Mouse (Mus musculus) telencephalon, adult 2 months (tissue): ENCODE results near the gene Scand1.
A peak's percentile ranks its signal among the peaks of the same experiment; 100 is the strongest.

Source experiments
- DNase-seq: peaks from one replicate; pipeline ENCODE4 v3.0.0-alpha.2; 2011; ENCODE audit warnings: low read depth, low spot score

Gene Scand1

DNA sequence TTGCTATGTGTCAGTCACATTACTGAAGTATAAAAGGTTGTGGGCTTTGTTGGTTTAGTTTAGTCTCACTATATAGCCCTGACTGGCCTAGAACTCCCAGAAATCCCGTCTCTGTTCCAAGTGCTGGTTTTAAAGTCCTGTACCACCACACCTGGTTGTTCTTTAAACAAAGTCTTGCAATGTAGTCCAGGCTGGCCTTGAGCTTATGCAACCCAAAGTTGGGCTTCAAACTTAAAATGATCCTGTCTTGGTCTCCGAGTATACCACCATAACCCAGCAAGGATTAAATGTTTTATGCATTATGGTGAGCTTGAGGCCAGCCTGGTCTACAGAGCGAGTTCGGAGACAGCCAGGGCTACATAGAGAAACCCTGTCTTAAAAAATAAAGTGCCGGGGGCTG is 2.6 kb downstream of the Scand1 start:
- no peak for DNase-seq

DNA sequence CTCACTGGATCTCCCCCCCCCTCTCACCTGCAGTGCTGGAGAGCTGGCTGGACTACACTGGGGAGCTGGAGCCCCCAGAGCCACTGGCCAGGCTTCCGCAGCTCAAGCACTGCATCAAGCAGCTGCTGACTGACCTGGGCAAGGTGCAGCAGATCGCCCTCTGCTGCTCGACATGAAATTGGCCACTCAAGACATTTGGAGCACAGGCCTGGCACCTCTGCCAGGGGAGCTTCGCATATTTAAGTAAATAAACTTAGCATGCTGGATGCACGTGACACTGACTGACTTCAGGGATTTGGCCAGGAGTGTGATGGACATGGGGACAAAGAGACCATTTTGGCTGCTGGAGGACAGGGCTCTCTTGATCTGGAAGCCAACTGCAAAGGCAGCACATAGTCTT is 5.2 kb downstream of the Scand1 start:
- no peak for DNase-seq

DNA sequence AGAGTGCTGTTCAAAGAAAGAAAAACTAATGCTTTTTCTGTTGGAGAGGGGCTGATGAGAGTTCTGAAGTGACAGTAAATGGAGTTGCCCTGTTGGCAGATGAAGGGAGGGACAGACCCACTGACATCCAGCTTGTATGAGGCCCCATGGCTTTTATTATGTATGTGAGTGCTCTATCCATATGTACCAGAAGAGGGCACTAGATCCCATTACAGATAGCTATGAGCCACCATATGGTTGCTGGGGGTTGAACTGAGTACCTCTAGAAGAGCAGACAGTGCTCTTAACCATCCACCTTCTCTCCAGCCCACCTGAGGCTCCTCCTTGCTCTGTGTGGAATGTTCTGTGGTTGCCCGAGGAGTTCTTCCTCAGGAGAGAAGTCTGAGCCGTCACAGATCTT is 6.7 kb downstream of the Scand1 start:
- DNase-seq, result no peak

DNA sequence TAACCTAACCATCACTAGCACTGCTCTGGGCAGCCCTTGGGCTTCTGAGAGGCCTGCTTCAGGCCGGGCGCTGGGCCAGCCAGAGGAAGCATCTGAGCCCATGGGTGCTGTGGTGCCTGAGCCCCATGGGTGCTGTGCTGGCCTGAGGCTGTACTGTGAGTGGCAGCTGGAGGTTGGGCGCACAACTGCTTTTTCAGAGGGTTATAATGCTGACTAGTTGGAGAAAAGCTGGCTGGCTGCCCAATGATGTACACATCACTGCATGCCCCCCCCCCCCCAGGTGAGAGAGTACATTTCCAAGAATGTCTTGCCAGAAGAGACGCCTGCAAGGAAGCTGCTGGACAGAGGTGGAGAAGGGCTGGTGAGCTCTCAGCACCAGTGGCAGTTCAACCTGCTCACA is 8.2 kb downstream of the Scand1 start:
- no peak for DNase-seq

DNA sequence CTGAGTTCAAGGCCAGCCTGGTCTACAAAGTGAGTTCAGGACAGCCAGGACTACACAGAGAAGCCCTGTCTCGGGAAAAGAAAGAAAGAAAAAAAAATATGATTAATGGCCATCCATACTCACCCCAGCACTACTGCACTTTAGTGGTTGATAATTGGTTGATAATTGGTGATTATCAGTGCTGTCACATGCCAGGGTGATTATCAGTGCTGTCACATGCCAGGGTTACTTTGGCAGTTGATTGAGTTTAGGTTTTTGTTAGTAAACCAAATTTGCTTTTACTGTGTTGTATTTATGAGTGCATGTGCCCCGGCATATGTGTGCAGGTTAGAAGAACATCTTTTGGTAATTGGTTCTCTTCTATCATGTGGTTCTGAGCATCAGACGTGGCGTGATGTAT is 10.4 kb downstream of the Scand1 start:
- DNase-seq, result no peak

DNA sequence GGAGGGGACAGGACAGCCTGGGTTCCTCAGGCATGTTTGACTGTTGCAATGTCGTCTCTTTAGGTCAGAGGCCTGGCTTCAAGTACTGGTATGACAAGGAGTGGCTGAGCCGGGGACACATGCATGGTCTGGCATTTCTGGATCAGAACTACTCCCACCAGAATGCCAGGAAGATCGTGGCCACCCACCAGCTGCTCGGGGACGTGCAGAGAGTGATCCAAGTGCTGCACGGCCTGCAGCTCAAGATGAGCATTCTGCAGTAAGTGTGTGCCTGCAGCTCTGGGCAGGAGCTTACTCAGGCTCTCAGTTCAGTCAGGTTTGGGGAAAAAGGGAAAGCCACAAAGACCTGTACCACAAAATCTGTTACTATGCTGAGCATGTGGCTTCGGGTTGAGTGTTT is 14.0 kb downstream of the Scand1 start:
- DNase-seq, result no peak

DNA sequence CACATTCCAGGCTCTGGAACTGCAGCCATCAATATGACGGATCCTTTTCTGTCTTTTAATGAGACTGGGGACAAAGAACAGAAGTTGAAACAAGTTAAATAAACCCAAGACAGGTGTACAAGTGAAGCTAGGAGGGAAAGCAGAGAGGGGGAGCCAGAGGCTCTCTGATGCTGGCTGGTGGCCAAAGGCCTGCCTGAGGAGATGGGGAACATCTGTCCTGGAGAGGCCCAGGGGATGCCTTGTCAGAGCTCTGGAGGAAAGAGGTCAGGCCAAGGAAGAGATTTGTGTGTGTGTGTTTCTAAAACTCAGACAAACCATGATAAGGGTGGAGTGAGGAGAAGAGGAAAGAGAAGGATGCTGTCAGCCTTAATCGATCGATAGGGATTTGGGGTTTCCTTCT is 14.9 kb downstream of the Scand1 start:
- no peak for DNase-seq

DNA sequence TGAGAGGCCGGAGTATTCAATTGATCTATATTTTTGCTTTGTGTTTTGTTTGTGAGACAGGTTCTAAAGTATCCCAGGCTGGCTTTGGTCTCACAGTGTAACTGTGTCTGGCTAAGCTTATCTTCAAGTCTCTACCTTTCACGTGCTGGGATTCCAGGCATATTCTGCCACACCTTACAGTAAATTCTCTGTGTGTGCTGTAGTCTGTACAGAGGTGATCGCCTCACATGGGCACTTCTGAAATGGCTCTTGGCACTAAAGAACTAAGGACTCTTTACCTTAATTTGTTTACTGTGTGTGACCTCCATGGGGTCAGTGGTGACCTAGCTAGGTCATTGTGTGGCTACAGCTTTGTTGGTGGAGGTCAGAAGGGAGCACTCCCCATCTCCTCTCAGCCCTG is 16.3 kb downstream of the Scand1 start:
- no peak for DNase-seq

DNA sequence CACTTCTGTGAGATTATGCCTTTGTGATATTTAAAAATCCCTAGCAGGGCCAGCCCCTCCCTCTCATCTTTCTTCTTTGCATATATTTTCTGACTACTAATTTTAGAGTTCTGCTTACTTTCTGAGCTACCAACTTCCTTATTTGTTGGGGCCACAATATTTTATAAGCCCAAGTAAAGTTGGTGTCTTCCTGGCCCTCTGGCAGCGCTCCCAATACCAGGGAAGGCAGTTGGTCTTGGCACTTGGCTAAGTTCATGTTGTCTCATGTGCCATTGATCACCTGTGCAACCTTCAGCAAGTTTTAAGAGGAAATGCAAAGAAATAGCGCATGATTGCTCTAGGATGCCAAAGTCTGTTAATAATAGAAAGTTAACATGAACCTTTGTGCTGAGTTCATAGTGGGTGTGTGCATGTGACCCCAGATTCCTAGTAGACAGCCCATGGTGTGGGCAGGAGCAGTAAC is 16.9 kb downstream of the Scand1 start:
- DNase-seq, result no peak

DNA sequence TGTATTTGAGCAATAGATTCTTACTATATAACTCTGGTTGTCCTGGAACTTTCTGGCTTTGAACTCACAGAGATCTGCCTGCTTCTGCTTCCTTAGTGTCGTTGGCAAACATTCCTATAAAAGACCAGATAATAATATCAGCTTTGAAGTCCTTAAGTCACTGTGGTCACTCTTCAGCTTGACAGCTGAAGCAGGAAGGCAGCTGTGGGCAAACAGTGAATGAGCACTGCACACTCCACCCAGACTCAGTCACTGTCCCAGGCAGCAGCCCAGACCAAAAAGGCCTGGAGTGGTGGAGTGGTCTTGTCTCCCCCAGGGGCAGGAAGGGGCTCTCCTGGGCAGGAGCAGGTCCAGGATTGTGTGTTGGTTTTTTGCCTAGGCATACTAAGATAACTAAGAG is 20.5 kb downstream of the Scand1 start:
- no peak for DNase-seq

DNA sequence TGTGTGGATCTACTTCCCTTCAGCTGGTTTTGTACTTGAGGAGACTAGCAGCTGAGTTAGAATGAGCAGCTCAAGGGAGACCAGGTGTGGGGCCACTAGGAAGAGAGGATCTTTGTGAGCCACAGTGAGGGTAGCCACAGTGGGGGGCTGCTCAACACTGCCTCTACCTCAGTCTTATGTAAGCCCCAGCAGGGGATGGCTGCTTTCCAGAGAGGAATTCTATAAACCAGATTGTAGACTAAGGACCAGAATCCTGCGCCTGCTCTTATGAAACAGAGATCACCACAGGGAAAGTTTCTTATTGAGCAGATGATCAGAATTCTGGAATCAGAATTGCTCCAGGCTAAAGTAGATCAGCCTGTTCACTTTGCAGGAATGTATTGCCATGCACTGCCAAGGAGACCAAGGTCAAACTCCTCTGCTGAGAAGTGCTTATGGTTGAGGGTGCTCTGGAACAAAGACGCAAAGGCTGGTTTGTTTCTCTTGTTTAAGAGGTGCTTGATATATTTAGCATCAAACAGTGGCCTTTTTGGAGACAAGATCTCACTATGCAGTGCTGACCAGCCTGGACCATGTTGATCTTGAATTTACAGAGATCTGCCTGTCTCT is 22.8 kb downstream of the Scand1 start:
- no peak for DNase-seq

DNA sequence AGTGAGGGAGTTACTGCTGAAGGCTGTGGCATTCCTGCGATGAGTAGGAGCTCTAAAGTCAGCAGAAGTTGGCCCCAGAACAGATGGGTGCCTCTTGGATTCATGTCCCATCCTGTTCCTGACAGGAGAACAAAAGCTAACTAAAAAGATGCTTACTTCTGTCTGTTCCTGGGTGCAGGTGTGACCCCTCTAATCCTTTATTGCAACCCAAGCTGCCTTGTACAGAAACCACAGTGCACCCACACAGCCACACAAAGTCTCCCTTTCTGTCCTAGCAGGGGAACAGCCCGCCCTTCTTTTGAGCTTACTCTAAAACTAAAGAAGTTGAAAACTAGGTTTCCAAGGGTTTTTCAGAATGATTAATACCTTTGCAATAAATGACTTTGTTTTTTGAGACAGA is 24.3 kb downstream of the Scand1 start:
- DNase-seq, result no peak

DNA sequence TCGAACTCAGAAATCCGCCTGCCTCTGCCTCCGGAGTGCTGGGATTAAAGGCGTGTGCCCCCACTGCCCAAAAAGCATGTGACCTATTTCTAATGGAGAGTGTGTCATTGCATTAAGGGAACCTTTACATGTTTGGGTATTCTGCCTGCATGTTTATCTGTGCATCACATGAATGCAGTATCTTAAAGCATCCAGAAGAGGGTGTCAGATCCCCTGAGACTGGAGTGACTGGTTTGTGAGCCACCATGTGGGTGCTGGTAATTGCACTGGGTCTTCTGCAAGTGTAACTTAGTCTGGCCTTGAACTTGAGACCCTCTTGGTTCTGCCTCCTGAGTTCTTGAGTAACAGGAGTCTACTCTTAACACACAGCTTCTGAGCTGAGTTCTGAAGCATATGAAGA is 25.8 kb downstream of the Scand1 start:
- no peak for DNase-seq

DNA sequence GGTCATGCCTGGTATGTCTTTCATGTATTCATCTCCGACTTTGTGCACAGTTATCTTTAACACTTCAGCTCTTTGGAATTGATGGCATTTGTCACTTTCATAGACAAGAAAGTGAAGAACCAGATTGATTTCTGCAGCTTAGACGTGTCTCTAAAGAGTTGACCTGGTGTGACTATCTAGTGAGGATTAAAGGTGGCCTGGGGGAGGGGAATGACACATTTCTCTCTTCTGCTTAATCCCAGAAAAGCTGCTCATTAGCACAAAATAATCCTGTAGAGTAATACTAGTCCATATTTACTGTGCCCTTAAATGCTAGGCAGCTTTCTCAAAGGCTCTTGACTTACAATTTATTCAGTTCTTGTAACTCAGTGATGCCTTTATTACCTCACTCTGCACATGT is 27.3 kb downstream of the Scand1 start:
- no peak for DNase-seq

DNA sequence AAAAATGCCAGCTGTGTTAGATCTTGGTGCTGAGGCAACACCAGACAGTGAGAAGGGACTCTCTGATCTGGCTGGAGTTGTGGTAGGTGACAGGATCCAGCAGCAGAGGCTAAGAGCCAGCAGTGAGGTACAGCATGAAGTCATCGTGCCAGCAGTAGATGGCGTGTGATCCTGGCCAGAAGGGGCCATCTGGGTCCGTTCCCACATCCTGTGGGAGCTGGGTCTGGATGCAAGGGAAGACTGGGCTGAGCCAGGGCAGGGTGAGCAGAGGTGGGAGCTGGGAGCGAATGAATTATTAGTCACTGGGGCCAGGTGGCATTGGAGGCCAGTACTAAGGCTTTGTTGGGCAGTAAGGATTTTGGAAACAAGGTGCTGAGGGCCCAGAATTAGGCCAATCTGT is 31.3 kb downstream of the Scand1 start:
- DNase-seq, result no peak

DNA sequence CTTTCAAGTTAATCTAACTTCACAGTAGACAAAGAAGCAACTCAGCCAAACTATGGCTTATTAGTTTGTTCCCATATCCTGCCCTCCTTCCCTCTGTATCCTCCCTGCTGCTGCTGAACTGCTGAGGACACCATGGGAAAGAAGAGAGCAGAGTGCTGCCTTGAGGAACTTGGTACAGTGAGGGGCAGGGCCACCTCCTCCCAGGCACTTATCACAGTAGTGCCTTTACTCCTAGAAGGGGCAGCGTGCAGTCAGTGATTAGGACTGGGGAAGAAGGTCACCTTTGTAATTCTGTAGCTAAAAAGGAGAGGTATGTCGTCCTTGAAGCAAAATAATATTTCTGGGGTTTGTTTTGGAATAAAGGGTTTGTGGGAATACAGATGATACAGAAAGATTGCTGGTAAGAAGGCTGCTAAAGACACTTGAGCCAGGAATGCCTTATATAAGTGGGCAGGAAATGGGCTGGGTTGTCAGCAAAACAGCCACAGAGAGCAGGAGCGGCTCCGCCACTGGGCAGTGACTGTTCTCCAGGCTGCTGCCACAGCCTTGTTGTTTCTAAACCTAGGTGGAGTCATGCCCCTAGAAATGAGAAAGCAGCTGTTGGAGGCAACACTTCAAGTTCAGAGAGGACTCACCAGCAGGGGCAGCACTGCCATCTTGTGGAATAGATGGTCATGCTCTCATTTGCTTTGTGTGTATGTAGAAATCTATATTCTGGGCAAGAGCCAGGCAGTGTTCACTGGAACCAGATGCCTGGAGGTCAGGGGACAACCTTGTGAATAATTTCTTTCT is 34.1 kb downstream of the Scand1 start:
- DNase-seq, result peak; percentile 76

DNA sequence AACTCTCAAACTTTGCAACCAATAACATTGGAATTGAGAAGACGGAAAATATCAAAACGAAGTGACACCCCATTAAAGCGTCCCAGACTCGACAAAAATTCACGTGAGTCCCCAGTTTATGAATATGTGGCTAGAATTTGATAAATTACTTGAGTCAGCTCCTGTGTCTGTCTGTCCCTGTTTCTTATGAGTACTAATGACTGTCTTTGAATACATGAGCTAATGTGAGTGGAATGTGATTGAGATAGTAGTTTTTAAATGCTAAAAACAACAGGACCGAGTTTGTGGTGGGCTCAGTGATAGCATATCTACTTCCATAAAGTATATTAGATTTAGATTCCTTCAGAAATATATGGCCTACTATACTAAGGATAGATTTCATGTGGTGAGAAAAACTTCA is 40.0 kb downstream of the Scand1 start:
- no peak for DNase-seq

DNA sequence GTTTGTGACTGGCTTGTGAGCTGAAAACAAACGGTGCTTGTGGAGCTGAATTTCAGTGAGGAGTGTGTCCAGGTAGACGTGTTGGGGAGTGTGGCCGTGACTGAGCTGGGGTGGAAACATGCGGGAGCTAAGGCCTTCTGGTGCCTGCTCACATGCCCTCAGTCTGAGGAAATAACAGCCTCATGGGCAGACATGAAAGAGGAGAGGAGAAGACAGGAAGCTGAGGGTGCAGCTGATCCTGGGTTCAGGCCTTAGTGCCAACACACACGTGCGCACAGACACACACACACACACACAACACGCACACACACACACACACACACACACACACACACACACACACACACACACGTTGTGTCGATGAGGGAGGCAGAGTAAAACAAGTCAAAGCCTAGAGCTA is 44.9 kb downstream of the Scand1 start:
- no peak for DNase-seq

DNA sequence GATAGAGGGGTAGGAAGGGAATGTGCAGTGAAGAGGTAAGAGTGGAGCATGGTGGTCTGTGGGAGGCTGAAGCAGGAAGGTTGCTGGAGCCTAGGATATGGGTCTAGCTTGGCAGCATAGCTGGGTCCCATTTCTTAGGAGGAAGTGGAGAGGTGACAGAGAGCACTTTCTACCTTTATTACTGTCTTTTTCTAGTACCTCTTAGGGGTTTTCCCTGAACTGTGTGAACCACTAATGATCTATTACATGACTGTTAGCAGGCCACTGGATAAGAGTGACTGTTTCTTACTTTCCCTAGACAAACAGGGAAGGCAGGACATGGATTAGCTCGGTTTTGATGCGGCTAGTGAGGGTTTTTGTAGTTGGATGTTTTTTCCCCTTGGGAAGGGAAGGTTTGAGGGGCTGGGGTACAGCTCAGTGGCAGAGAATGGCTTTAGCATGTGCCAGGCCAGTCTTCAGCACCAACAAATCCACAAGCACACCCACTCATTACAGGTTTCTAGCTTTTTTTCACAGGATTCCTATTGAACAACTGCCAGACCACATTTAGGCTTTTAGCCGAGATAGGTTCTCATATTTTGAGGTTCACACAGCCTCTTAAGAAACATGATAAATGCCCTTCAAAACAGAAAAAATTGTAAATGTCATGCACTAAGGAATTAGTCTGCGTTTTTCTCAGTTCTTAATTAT is 49.2 kb downstream of the Scand1 start:
- DNase-seq, result no peak
